Mouse (Mus musculus) central nervous system, embryonic 18 days (tissue): ENCODE measurements around the gene Xlr3c. TPM values are rescaled to one million over a fixed set of nuclear protein-coding genes. Genes with fewer than 3 reads are reported as not detected.

ENCODE experiments used
- polyA plus RNA-seq: library from polyadenylated mRNA; depleted of rRNA; stranded (reverse); fragments of >200 nt; gene quantifications from 2 replicates; pipeline ENCODE4 v1.2.3, GENCODE M21; 2012; rRNA removed

The Xlr3c gene
- polyA plus RNA-seq: 0.08 and 0.12 TPM in 2 replicates

DNA sequence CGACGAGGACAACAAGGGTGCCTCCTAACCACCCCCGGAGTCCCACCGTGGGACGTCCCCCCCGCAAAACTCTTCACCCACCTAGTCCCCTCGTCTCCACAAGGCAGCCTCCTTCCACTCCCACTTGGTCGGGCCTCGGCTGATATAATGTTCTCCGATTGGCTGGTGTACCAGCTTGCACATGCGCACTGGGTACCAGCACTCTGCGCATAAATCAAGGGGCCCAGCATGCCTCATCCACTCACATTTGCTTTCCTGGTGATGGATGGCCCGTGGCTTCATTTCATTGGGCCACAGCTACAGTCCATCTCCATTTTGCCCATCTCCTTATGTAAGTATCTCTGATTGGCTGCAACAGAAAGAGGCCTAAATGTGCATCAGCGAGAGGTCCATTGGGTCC lies at the start of gene Xlr3c:
Xlr3c (minus strand) TSS at position 121 of the 400 bp plus-strand sequence.

DNA sequence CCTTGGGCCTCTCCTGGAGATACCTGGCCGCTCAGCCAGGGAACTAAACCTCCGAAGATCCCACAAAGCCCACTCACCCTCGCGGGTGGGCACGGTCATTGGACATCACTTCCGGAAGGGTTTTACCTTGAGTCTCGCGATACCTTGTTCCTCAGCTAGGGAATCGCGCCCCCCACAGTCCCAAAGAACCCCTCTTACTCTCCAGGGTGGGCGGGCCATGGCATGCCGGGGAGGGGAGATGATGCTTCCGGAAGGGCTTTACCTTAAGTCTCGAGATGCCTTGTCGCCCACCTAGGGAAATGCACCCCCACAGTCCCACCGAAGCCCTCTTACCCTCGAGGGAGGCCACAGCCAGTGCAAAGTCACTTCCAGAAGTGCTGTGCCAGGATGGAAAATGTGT lies 27.7 kb upstream of the Xlr3c start, which contains the start of the genes Xlr5a and Xlr5c:
Xlr5a (minus strand) TSS at position 101 of the 400 bp plus-strand sequence.
Xlr5c (minus strand) TSS at position 101 of the 400 bp plus-strand sequence.

DNA sequence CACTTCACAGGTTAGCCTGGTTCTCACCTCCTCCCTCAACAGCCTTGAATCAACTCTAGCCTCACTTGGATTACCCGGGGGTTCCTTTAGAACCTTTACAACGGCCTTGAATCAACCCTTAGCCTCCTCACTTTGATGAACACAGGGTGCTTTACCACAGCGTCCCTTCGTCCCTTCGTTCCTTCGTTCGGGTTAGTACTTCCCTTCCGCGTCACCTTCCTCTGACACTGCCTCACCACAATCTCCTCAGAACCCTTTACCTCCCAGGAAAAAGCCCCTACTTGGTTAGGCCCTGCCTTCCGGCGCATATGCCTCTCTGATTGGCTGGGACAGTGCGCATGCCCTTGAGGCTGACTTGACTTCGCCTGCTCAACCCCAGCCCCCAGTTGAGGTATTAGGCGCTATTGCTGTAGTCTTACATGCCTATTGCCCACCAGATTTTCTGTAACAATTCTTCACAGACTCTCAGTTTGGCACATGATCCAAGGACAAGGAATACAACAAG lies 22.3 kb downstream of the Xlr3c start, which contains the start of gene Xlr4c:
Xlr4c (minus strand) TSS at position 310 of the 505 bp plus-strand sequence.

DNA sequence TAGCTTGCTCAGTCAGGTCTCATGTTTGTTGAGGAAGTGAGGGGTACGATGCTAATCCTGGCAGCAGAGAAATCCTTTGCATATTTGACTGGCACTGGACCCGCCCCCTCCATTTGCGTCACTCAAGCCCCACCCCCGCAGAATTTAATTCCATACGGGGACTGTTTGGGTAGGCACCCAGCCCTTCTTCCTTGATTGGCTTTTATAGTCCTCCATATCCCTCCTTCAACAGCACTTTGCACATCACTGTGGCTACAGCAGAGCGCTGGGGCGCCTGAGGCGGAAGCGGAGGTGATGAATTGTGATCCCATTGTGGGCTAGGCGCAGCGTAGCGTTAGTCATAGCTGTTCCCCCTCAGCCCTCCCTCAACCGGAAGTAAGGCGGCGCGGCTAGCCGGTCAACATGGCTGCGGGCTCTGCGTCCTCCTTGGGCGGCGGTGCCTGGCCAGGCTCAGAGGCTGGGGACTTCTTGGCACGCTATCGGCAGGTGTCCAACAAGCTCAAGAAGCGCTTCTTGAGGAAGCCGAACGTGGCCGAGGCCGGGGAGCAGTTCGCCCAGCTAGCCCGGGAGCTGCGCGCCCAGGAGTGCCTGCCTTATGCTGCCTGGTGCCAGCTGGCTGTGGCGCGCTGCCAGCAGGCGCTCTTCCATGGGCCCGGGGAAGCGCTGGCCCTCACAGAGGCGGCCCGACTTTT lies 37.1 kb downstream of the Xlr3c start, which contains the start of gene F8a:
F8a (plus strand) TSS at position 378 of the 692 bp plus-strand sequence.

DNA sequence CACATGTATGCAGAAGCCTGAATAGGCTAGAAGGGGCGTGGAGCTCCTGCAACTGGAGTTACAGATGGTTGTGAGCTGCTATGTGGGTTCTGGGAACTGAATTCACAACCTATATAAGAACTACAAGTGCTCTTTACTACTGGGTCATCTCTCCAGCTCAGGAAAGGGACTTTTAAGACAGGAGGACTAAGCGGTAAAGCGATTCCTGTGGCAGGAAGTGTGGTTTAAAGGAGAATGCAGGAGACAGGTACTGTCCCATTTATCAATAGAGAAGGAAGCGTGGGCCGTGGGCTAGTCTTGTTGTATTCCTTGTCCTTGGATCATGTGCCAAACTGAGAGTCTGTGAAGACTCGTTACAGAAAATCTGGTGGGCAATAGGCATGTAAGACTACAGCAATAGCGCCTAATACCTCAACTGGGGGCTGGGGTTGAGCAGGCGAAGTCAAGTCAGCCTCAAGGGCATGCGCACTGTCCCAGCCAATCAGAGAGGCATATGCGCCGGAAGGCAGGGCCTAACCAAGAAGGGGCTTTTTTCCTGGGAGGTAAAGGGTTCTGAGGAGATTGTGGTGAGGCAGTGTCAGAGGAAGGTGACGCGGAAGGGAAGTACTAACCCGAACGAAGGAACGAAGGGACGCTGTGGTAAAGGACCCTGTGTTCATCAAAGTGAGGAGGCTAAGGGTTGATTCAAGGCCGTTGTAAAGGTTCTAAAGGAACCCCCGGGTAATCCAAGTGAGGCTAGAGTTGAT lies 51.2 kb downstream of the Xlr3c start, which contains the start of gene Xlr4b:
Xlr4b (plus strand) TSS at position 515 of the 746 bp plus-strand sequence.

Other genes with a start within 250 kb of the Xlr3c start
- 0.35 and 0.40 TPM in 2 replicates for gene Pnma5, start 228.3 kb downstream of the Xlr3c start, polyA plus RNA-seq
- gene Pnma3, start 200.6 kb downstream of the Xlr3c start, polyA plus RNA-seq: 22.8 and 27.1 TPM in 2 replicates
- 0.16 and 0.57 TPM in 2 replicates for gene Xlr4a, start 182.9 kb downstream of the Xlr3c start, polyA plus RNA-seq
- gene Xlr3a, start 168.3 kb downstream of the Xlr3c start, polyA plus RNA-seq: 2.3 and 2.4 TPM in 2 replicates
- 0.95 and 1.1 TPM in 2 replicates for gene Gm14685, start 148.3 kb downstream of the Xlr3c start, polyA plus RNA-seq
- gene Xlr5b, start 116.6 kb downstream of the Xlr3c start, polyA plus RNA-seq: not detected in 2 replicates
- gene DXBay18, start 115.9 kb downstream of the Xlr3c start, polyA plus RNA-seq: 1.2 TPM in 2 replicates
- gene Spin2d, start 88.4 kb downstream of the Xlr3c start, polyA plus RNA-seq: not detected in 2 replicates
- 3.5 and 7.2 TPM in 2 replicates for gene Xlr3b, start 73.2 kb downstream of the Xlr3c start, polyA plus RNA-seq
- 0.13 and 0.47 TPM in 2 replicates for gene Xlr4b, start 51.1 kb downstream of the Xlr3c start, polyA plus RNA-seq
- 13.1 and 15.3 TPM in 2 replicates for gene F8a, start 37.1 kb downstream of the Xlr3c start, polyA plus RNA-seq
- 0.23 TPM in 1 of 2 replicates, not detected in the other for gene Xlr4c, start 22.3 kb downstream of the Xlr3c start, polyA plus RNA-seq
- gene Xlr5a, start 27.6 kb upstream of the Xlr3c start, polyA plus RNA-seq: 0.07 TPM in 1 of 2 replicates, not detected in the other
- not detected in 2 replicates for gene Xlr5c, start 27.6 kb upstream of the Xlr3c start, polyA plus RNA-seq
- gene Gm45015, start 71.5 kb upstream of the Xlr3c start, polyA plus RNA-seq: not detected in 2 replicates
- gene Zfp275, start 77.2 kb upstream of the Xlr3c start, polyA plus RNA-seq: 20.4 and 21.9 TPM in 2 replicates
- gene Gm18336, start 133.3 kb upstream of the Xlr3c start, polyA plus RNA-seq: 0.16 and 0.26 TPM in 2 replicates
- gene Zfp92, start 145.7 kb upstream of the Xlr3c start, polyA plus RNA-seq: 2.9 and 3.0 TPM in 2 replicates
- gene Trex2, start 170.0 kb upstream of the Xlr3c start, polyA plus RNA-seq: 0.26 TPM in 1 of 2 replicates, not detected in the other
- gene Haus7, start 193.7 kb upstream of the Xlr3c start, polyA plus RNA-seq: 46.5 and 50.4 TPM in 2 replicates
- 34.7 and 51.7 TPM in 2 replicates for gene Bgn, start 218.2 kb upstream of the Xlr3c start, polyA plus RNA-seq
- gene Atp2b3, start 237.7 kb upstream of the Xlr3c start, polyA plus RNA-seq: 16.9 and 17.8 TPM in 2 replicates